Mouse (Mus musculus) liver, adult 2 months (tissue): ENCODE results near the gene Lamp1. TPM values are rescaled to one million over a fixed set of nuclear protein-coding genes. Genes with fewer than 3 reads are reported as not detected.
"Not testable (repeated sequence)": the region's sequence is repeated elsewhere in the genome, so short reads cannot be mapped to it uniquely, and the experiment has no call there.

Source experiments
- DNase-seq: peaks from one replicate; pipeline ENCODE4 v3.0.0-alpha.2; 2011; ENCODE audit warnings: low read depth, low spot score; ENCODE audit errors: extremely low read depth
- H3K27ac ChIP-seq: fragments of 200-500 bp; replicated peaks from 2 replicates; pipeline ENCODE4 v1.5.1; 2012; ENCODE audit warnings: low read depth, mild to moderate bottlenecking, control low read depth, inconsistent platforms, low read length; ENCODE audit not compliant: insufficient read depth
- H3K27me3 ChIP-seq: fragments of 200-500 bp; 2 replicates; pipeline ENCODE4 v1.6.1; 2012; ENCODE audit warnings: mild to moderate bottlenecking, moderate library complexity, low read length, inconsistent platforms; ENCODE audit not compliant: control insufficient read depth, insufficient read depth
- H3K36me3 ChIP-seq: fragments of 200-500 bp; 2 replicates; pipeline ENCODE4 v1.6.1; 2012; ENCODE audit warnings: low read length, inconsistent platforms; ENCODE audit not compliant: control insufficient read depth, insufficient read depth
- H3K4me1 ChIP-seq: fragments of 200-500 bp; 2 replicates; pipeline ENCODE4 v1.6.1; 2011; ENCODE audit warnings: low read length; ENCODE audit not compliant: control insufficient read depth, insufficient read depth
- H3K4me3 ChIP-seq: fragments of 200-500 bp; 2 replicates; pipeline ENCODE4 v1.5.1; 2011; ENCODE audit warnings: low read depth, mild to moderate bottlenecking, control low read depth, low read length, moderate library complexity; ENCODE audit not compliant: insufficient read depth
- H3K79me2 ChIP-seq: fragments of 200-500 bp; 2 replicates; pipeline ENCODE4 v1.6.1; 2012; ENCODE audit warnings: inconsistent platforms, mild to moderate bottlenecking, low read length, moderate library complexity; ENCODE audit not compliant: control insufficient read depth, insufficient read depth
- H3K9ac ChIP-seq: fragments of 200-500 bp; 2 replicates; pipeline ENCODE4 v1.6.1; 2012; ENCODE audit warnings: low read depth, mild to moderate bottlenecking, control low read depth, inconsistent platforms, low read length
- CTCF ChIP-seq: fragments of 200-500 bp; IDR thresholded peaks from 2 replicates; pipeline ENCODE4 v1.5.1; 2011; ENCODE audit warnings: low read depth, low read length, control low read depth
- POLR2A ChIP-seq: fragments of 200-500 bp; IDR thresholded peaks from 2 replicates; pipeline ENCODE4 v1.6.1; 2011; ENCODE audit warnings: low read length, control low read depth; ENCODE audit not compliant: insufficient read depth; ENCODE audit errors: extremely low read depth
- WGBS: fragments of 180-500 bp; shearing (Covaris S2); methylation state at CpG from one replicate; pipeline ENCODE4 v1.1.7; 2018; 5-methylcytosine and 5-hydroxymethylcytosine counted together
- polyA plus RNA-seq: library from polyadenylated mRNA; depleted of rRNA; stranded (reverse); fragments of >200 nt; gene quantifications from 2 replicates; pipeline ENCODE4 v1.2.3, GENCODE M21; 2012
- total RNA-seq: library from RNA; depleted of rRNA; stranded (reverse); fragments of >200 nt; gene quantifications from 2 replicates; pipeline ENCODE4 v1.2.3, GENCODE M21; 2014

Lamp1 gene
- total and polyA plus RNA-seq, 2 experiments = 381 to 563 TPM

- Histone ChIP-seq H3K9ac (no peak overlapping the region), H3K27ac (no peak overlapping the region), H3K79me2 (peaks cover 9% of the 10 kb centered on the region; the same call in 1 of the 2 replicates), H3K27me3 (no peaks in the 10 kb centered on the region), H3K4me3 (no peak overlapping the region), H3K36me3 (peaks cover 12% of the 10 kb centered on the region; the same call in 1 of the 2 replicates), H3K4me1 (no peaks in the 10 kb centered on the region)
- no peak for DNase-seq
- WGBS = 67% methylated on average over 3 of the region's 3 CpGs
- TF ChIP-seq CTCF (no peak), POLR2A (no peak)
These were observed 40.4 kb upstream of the Lamp1 start for GRCm38 (mm10) chr8:13118516-13118915.

GRCm38 (mm10) chr8:13120882-13121665 lies 37.9 kb upstream of the Lamp1 start:
- Histone ChIP-seq H3K9ac (no peak overlapping the region), H3K4me3 (no peak overlapping the region), H3K27me3 (no peaks in the 10 kb centered on the region), H3K36me3 (peaks cover 28% of the 10 kb centered on the region), H3K4me1 (no peaks in the 10 kb centered on the region), H3K79me2 (no peaks in the 10 kb centered on the region), H3K27ac (no peak overlapping the region)
- TF ChIP-seq POLR2A = no peak
- no peak for TF ChIP-seq CTCF
- no peak for DNase-seq
- WGBS = 86% methylated on average over 7 of the region's 7 CpGs

- DNase-seq = no peak
- Histone ChIP-seq H3K79me2 (no peaks in the 10 kb centered on the region), H3K27ac (no peak overlapping the region), H3K4me1 (no peaks in the 10 kb centered on the region), H3K9ac (no peak overlapping the region), H3K27me3 (no peaks in the 10 kb centered on the region), H3K36me3 (peaks cover 43% of the 10 kb centered on the region), H3K4me3 (no peak overlapping the region)
- TF ChIP-seq POLR2A (no peak), CTCF (no peak)
- 87% methylated on average over 7 of the region's 7 CpGs for WGBS
These were observed 36.0 kb upstream of the Lamp1 start for GRCm38 (mm10) chr8:13122887-13123421.

GRCm38 (mm10) chr8:13124897-13125296 lies 34.1 kb upstream of the Lamp1 start:
- TF ChIP-seq CTCF = no peak
- no peak for TF ChIP-seq POLR2A
- H3K27me3 ChIP-seq = no peaks in the 10 kb centered on the region
- DNase-seq = no peak
- peaks cover 45% of the 10 kb centered on the region for H3K36me3 ChIP-seq
- H3K9ac ChIP-seq = no peak overlapping the region
- no peak overlapping the region for H3K4me3 ChIP-seq
- H3K27ac ChIP-seq = no peak overlapping the region
- no peaks in the 10 kb centered on the region for H3K4me1 ChIP-seq
- H3K79me2 ChIP-seq = no peaks in the 10 kb centered on the region
- 91% methylated on average over 8 of the region's 8 CpGs for WGBS

GRCm38 (mm10) chr8:13132220-13132619 lies 26.7 kb upstream of the Lamp1 start:
- peak; percentile 61 for TF ChIP-seq CTCF
- not testable (repeated sequence) for H3K4me3 ChIP-seq, H3K9ac ChIP-seq, H3K27me3 ChIP-seq, H3K27ac ChIP-seq, H3K4me1 ChIP-seq, H3K79me2 ChIP-seq
- DNase-seq = peak; percentile 41
- WGBS = 77% methylated on average over 9 of the region's 9 CpGs
- H3K36me3 ChIP-seq = peaks cover 74% of the 10 kb centered on the region

GRCm38 (mm10) chr8:13139641-13140182 lies 19.2 kb upstream of the Lamp1 start:
- WGBS = 69% methylated on average over 6 of the region's 6 CpGs
- no peak for DNase-seq
- H3K4me3 ChIP-seq = no peak overlapping the region
- TF ChIP-seq POLR2A (no peak), CTCF (no peak)
- peaks cover 77% of the 10 kb centered on the region for H3K36me3 ChIP-seq
- no peak overlapping the region for H3K9ac ChIP-seq
- peaks cover 2% of the 10 kb centered on the region; the same call in 1 of the 2 replicates for H3K4me1 ChIP-seq
- no peaks in the 10 kb centered on the region for H3K27me3 ChIP-seq
- no peak overlapping the region for H3K27ac ChIP-seq
- no peaks in the 10 kb centered on the region for H3K79me2 ChIP-seq
